Mouse (Mus musculus): ENCODE measurements at regions not wholly inside any gene's neighbourhood (a gene's known extent, or its start where the extent isn't known, plus 50 kb on each side); places are given as distances from the start of the nearest gene placed in this dataset. TPM values are rescaled to one million over a fixed set of nuclear protein-coding genes. Genes with fewer than 3 reads are reported as not detected.

GRCm38 (mm10) chr14:105369637-105370435 lies 111.5 kb downstream of the Ndfip2 start:
- Histone ChIP-seq H3K4me3 (replicated peaks; ENCODE audit: low read length) (no peak overlapping the region), H3K27me3 (ENCODE audit: control insufficient read depth, insufficient read depth, low read length) (no peaks in the 10 kb centered on the region), H3K9me3 (ENCODE audit: control insufficient read depth, low read length) (no peaks in the 10 kb centered on the region), H3K4me2 (replicated peaks) (no peak overlapping the region), H3K27ac (no peak overlapping the region), H3K9ac (no peak overlapping the region), H3K36me3 (replicated peaks; ENCODE audit: control insufficient read depth, insufficient read depth) (no peaks in the 10 kb centered on the region), H3K4me1 (replicated peaks; ENCODE audit: control insufficient read depth, insufficient read depth, low read length) (no peaks in the 10 kb centered on the region)
- no peak for DNase-seq (ENCODE audit: low spot score)
- 91% methylated on average over 5 of the region's 5 CpGs for WGBS
- no peak for ATAC-seq (ENCODE audit: low FRiP score)

DNA sequence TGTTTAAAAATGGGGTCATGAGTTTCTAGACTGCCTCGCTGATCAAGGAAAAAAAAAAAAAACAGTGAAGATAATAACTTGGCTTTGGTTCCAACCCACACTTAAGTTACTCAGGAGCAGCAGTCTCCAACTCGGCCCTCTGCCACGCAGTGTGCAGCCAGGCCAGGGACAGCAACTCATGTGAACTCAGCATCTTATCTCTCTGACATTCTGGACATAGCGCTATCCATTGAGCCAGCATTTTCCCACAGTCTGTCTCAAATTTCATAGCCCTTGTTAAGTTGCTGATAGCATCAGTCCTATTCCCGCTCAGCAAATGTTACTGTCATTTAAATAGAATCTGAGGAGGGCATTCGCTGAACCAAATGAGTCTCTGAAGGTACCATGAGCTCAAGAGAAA lies 102.2 kb downstream of the Ndfip2 start:
- H3K27me3 ChIP-seq (ENCODE audit: control insufficient read depth, insufficient read depth, low read length), result no peaks in the 10 kb centered on the region
- no peak for ATAC-seq (ENCODE audit: low FRiP score)
- no peaks in the 10 kb centered on the region for H3K36me3 ChIP-seq (replicated peaks; ENCODE audit: control insufficient read depth, insufficient read depth)
- H3K9ac ChIP-seq, result no peak overlapping the region
- no peak overlapping the region for H3K4me2 ChIP-seq (replicated peaks)
- no peaks in the 10 kb centered on the region for H3K4me1 ChIP-seq (replicated peaks; ENCODE audit: control insufficient read depth, insufficient read depth, low read length)
- H3K9me3 ChIP-seq (ENCODE audit: control insufficient read depth, low read length), result no peaks in the 10 kb centered on the region
- H3K4me3 ChIP-seq (replicated peaks; ENCODE audit: low read length), result no peak overlapping the region
- WGBS, result 80% methylated on average over 6 of the region's 6 CpGs
- no peak for DNase-seq (ENCODE audit: low spot score)
- no peak overlapping the region for H3K27ac ChIP-seq

GRCm38 (mm10) chr14:105359829-105360228 lies 101.5 kb downstream of the Ndfip2 start:
- Histone ChIP-seq H3K4me2 (replicated peaks) (no peak overlapping the region), H3K9ac (no peak overlapping the region), H3K36me3 (replicated peaks; ENCODE audit: control insufficient read depth, insufficient read depth) (no peaks in the 10 kb centered on the region), H3K4me3 (replicated peaks; ENCODE audit: low read length) (no peak overlapping the region), H3K9me3 (ENCODE audit: control insufficient read depth, low read length) (no peaks in the 10 kb centered on the region), H3K27ac (no peak overlapping the region), H3K4me1 (replicated peaks; ENCODE audit: control insufficient read depth, insufficient read depth, low read length) (no peaks in the 10 kb centered on the region), H3K27me3 (ENCODE audit: control insufficient read depth, insufficient read depth, low read length) (no peaks in the 10 kb centered on the region)
- 87% methylated on average over 3 of the region's 3 CpGs for WGBS
- DNase-seq (ENCODE audit: low spot score) (no peak), ATAC-seq (ENCODE audit: low FRiP score) (no peak)

Small RNA genes lying in the stretch of these regions (microRNA-seq; reads per million reads assigned to microRNA genes)
- gene Gm22406, result not detected
- not detected for gene Mir6390

Measured in hindbrain, embryonic 14.5 days (tissue).